Mouse (Mus musculus): ENCODE results near the gene Arhgap4. TPM values are rescaled to one million over a fixed set of nuclear protein-coding genes. Genes with fewer than 3 reads are reported as not detected.

Arhgap4 gene
- total and polyA plus RNA-seq, 3 experiments: 1.7 to 5.0 (median 2.1) TPM

DNA sequence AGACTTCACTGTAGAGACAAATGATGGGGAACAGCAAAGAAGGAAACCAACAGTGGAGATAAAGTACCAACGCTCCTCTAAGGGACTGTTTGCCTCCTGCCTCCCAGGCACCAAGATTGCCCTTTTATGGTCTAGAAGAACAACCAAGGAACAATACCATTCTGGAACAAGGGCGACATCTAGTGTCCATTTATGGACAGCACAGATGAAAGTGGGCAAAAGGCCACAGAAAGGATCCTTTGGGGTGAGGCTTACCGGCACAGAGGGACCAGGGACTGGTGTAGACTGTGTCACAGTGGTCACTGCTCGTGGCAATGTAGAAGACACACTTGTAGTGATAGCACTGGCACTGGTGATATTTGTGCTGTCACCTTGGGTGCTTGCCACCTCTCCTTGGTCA is 27.0 kb upstream of the Arhgap4 start:
- peak; percentile 27 for DNase-seq (ENCODE audit: low spot score)
- Histone ChIP-seq H3K36me3 (replicated peaks) (peaks cover 100% of the 10 kb centered on the region), H3K4me3 (ENCODE audit: low read depth, low read length) (no peak overlapping the region)

DNA sequence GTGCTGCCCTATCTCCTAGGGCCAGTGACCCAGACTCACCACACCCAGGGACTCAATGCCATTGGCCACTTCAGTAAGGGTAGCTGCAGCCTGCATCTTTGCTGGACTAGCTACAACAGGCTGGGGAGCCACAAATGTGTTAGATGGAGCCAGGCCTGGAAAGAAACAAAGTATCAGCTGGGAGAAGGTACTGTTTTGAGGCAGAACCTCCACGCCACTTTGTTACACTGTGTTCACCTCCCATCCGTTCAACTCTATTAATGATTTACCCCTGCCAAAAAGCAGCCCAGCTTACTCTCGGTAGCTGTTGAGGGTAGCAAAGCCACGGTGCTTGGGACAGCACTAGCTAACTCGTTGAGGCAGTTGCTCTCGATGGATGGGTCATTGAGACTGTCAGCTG is 25.2 kb upstream of the Arhgap4 start:
- Histone ChIP-seq H3K4me1 (ENCODE audit: insufficient read depth, low read depth, low read length) (peaks cover 40% of the 10 kb centered on the region), H3K36me3 (replicated peaks) (peaks cover 100% of the 10 kb centered on the region), H3K9me3 (replicated peaks) (no peaks in the 10 kb centered on the region), H3K4me3 (ENCODE audit: low read depth, low read length) (no peak overlapping the region; the same call in 1 of the 2 replicates), H3K27me3 (ENCODE audit: insufficient read depth, low read length) (no peaks in the 10 kb centered on the region)
- no peak for DNase-seq (ENCODE audit: low spot score)
- no peak for ATAC-seq (ENCODE audit: extremely low read depth, insufficient number of reproducible peaks, low FRiP score, poor library complexity, severe bottlenecking)
- TF ChIP-seq TAL1 (conservative IDR thresholded peaks at IDR 0.05; ENCODE audit: low read depth, low read length) (no peak), CTCF (IDR thresholded peaks at IDR 0.05; ENCODE audit: low read depth, low read length) (no peak), GATA1 (IDR thresholded peaks at IDR 0.05; ENCODE audit: borderline replicate concordance, low read length) (no peak), GATA2 (IDR thresholded peaks at IDR 0.05; ENCODE audit: borderline replicate concordance, low read depth, low read length) (no peak), POLR2AphosphoS5 (IDR thresholded peaks at IDR 0.05; ENCODE audit: insufficient replicate concordance, low read depth, low read length) (no peak)

More for the DNA sequence above, 27.0 kb upstream of the Arhgap4 start:
- Histone ChIP-seq H3K27me3 (ENCODE audit: insufficient read depth, low read length) (no peaks in the 10 kb centered on the region), H3K9me3 (replicated peaks) (no peaks in the 10 kb centered on the region), H3K4me1 (ENCODE audit: insufficient read depth, low read depth, low read length) (peaks cover 42% of the 10 kb centered on the region)
- no peak for ATAC-seq (ENCODE audit: extremely low read depth, insufficient number of reproducible peaks, low FRiP score, poor library complexity, severe bottlenecking)
- peak; percentile 63 for TF ChIP-seq CTCF (IDR thresholded peaks at IDR 0.05; ENCODE audit: low read depth, low read length)
- TF ChIP-seq POLR2AphosphoS5 (IDR thresholded peaks at IDR 0.05; ENCODE audit: insufficient replicate concordance, low read depth, low read length): no peak
- TF ChIP-seq GATA2 (IDR thresholded peaks at IDR 0.05; ENCODE audit: borderline replicate concordance, low read depth, low read length): no peak
- no peak for TF ChIP-seq TAL1 (conservative IDR thresholded peaks at IDR 0.05; ENCODE audit: low read depth, low read length)
- TF ChIP-seq GATA1 (IDR thresholded peaks at IDR 0.05; ENCODE audit: borderline replicate concordance, low read length): no peak

DNA sequence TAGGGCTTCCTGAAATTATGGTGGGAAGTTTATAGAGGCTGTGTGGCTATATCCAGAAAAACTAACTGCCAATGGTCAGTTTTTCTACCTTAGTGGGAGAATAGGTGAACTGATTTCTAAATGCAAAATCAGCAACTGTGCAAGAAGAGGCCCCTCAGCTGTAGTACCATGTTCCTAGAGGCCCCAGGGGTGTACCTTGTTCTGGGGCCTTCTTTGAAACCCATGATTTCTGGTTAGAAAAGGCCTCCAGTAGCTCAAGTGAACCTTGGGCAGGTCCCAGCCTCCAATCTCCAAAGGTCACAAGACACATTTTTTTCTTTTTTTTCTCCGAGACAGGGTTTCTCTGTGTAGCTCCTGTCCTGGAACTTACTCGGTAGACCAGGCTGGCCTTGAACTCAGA is 20.6 kb upstream of the Arhgap4 start:
- TF ChIP-seq CTCF (IDR thresholded peaks at IDR 0.05; ENCODE audit: low read depth, low read length) (no peak), GATA2 (IDR thresholded peaks at IDR 0.05; ENCODE audit: borderline replicate concordance, low read depth, low read length) (no peak), POLR2AphosphoS5 (IDR thresholded peaks at IDR 0.05; ENCODE audit: insufficient replicate concordance, low read depth, low read length) (no peak), GATA1 (IDR thresholded peaks at IDR 0.05; ENCODE audit: borderline replicate concordance, low read length) (no peak), TAL1 (conservative IDR thresholded peaks at IDR 0.05; ENCODE audit: low read depth, low read length) (no peak)
- Histone ChIP-seq H3K27me3 (ENCODE audit: insufficient read depth, low read length) (no peaks in the 10 kb centered on the region), H3K4me1 (ENCODE audit: insufficient read depth, low read depth, low read length) (peaks cover 9% of the 10 kb centered on the region; the same call in 1 of the 2 replicates), H3K36me3 (replicated peaks) (peaks cover 68% of the 10 kb centered on the region), H3K4me3 (ENCODE audit: low read depth, low read length) (no peak overlapping the region), H3K9me3 (replicated peaks) (no peaks in the 10 kb centered on the region)
- ATAC-seq (ENCODE audit: extremely low read depth, insufficient number of reproducible peaks, low FRiP score, poor library complexity, severe bottlenecking) (no peak), DNase-seq (ENCODE audit: low spot score) (no peak)

DNA sequence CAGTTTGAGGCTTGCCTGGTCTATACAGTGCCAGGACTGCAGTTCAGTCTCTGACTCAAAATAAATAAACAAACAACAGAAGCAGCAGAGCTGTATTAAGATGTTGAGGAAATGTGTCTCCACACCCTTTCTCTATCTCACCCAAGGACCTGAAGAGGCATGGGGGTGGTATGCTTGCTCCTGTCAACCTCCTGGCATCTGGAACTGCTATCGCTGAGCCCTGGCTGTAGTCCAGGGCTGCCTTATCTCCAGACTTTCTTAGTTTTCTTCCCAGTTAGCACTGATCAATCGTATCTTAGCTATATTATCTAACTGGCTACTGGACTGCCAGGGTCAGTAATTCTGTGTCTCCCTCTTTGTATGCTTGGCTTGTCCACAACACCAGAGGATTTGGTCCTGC is 20.2 kb upstream of the Arhgap4 start:
- no peak for ATAC-seq (ENCODE audit: extremely low read depth, insufficient number of reproducible peaks, low FRiP score, poor library complexity, severe bottlenecking)
- H3K4me1 ChIP-seq (ENCODE audit: insufficient read depth, low read depth, low read length): peaks cover 4% of the 10 kb centered on the region; the same call in 1 of the 2 replicates
- no peak for DNase-seq (ENCODE audit: low spot score)
- no peaks in the 10 kb centered on the region for H3K9me3 ChIP-seq (replicated peaks)
- no peak for TF ChIP-seq CTCF (IDR thresholded peaks at IDR 0.05; ENCODE audit: low read depth, low read length)
- TF ChIP-seq TAL1 (conservative IDR thresholded peaks at IDR 0.05; ENCODE audit: low read depth, low read length): no peak
- TF ChIP-seq GATA1 (IDR thresholded peaks at IDR 0.05; ENCODE audit: borderline replicate concordance, low read length): no peak
- TF ChIP-seq GATA2 (IDR thresholded peaks at IDR 0.05; ENCODE audit: borderline replicate concordance, low read depth, low read length): no peak
- no peak for TF ChIP-seq POLR2AphosphoS5 (IDR thresholded peaks at IDR 0.05; ENCODE audit: insufficient replicate concordance, low read depth, low read length)
- no peak overlapping the region for H3K4me3 ChIP-seq (ENCODE audit: low read depth, low read length)
- H3K36me3 ChIP-seq (replicated peaks): peaks cover 63% of the 10 kb centered on the region
- H3K27me3 ChIP-seq (ENCODE audit: insufficient read depth, low read length): no peaks in the 10 kb centered on the region

DNA sequence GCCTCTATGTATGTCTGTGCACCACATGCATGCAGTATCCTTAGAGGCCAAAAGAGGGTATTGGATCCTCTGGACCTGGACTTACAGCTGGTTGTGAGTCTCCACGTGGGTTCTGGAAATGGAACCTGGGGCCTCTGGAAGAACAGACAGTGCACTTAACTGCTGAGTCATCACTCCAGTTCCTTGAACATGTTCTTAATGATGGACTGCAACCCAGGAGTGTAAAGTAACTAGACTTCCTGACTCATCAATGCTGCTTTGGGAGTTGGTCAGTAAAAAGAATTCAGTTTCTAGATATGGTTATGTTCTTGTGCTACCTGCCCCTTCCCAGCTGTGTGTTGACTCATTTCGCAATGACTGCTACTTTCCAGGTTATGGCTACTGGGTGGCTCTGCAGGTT is 10.2 kb upstream of the Arhgap4 start:
- Histone ChIP-seq H3K4me3 (ENCODE audit: low read depth, low read length) (no peak overlapping the region), H3K36me3 (replicated peaks) (peaks cover 28% of the 10 kb centered on the region), H3K4me1 (ENCODE audit: insufficient read depth, low read depth, low read length) (peaks cover 35% of the 10 kb centered on the region), H3K9me3 (replicated peaks) (no peaks in the 10 kb centered on the region), H3K27me3 (ENCODE audit: insufficient read depth, low read length) (no peaks in the 10 kb centered on the region)
- ATAC-seq (ENCODE audit: extremely low read depth, insufficient number of reproducible peaks, low FRiP score, poor library complexity, severe bottlenecking) (no peak), DNase-seq (ENCODE audit: low spot score) (no peak)
- TF ChIP-seq GATA1 (IDR thresholded peaks at IDR 0.05; ENCODE audit: borderline replicate concordance, low read length) (no peak), POLR2AphosphoS5 (IDR thresholded peaks at IDR 0.05; ENCODE audit: insufficient replicate concordance, low read depth, low read length) (no peak), GATA2 (IDR thresholded peaks at IDR 0.05; ENCODE audit: borderline replicate concordance, low read depth, low read length) (no peak), CTCF (IDR thresholded peaks at IDR 0.05; ENCODE audit: low read depth, low read length) (no peak), TAL1 (conservative IDR thresholded peaks at IDR 0.05; ENCODE audit: low read depth, low read length) (no peak)

DNA sequence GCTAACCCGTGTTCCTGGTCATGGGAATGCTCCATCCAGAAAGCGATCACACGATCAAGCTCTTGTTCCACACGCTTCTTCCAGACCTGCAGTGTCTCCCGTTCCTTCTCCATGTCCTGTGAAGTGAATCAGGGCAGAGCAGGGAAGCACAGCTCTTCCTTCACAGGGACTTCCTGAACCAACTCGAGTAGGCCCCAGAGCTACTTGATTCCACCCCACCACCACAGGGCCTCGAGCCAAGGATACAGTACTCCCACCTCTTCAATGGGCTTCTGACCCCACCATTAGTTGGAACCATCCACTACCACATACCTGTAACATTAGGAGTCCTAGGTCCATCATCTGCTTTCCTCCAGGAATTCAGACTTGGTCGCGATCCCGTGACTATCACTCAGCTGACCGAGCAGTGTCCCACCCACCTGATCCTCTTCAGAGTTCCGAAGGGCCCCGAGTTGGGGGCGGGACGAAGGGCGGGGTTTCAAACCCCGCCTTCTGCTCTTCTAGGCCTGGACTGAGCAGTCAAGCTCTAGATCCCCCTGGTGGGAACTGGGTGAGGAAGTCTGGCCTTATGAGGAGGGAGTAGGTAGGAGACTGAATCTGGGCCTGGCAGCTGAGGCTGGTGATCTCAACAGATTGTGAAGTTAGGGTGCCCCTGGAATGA is 8.9 kb upstream of the Arhgap4 start, which contains the start of gene Renbp:
Gene Renbp, minus strand, starts transcription at position 449 of the 661 bp plus-strand sequence.
- ATAC-seq (ENCODE audit: extremely low read depth, insufficient number of reproducible peaks, low FRiP score, poor library complexity, severe bottlenecking) (peak; percentile 86), DNase-seq (ENCODE audit: low spot score) (peak; percentile 63)
- Histone ChIP-seq H3K4me3 (ENCODE audit: low read depth, low read length) (peak within 1 kb of the TSS; percentile 71), H3K27me3 (ENCODE audit: insufficient read depth, low read length) (no peaks in the 10 kb centered on the region), H3K4me1 (ENCODE audit: insufficient read depth, low read depth, low read length) (peaks cover 35% of the 10 kb centered on the region), H3K36me3 (replicated peaks) (peaks cover 38% of the 10 kb centered on the region), H3K9me3 (replicated peaks) (no peaks in the 10 kb centered on the region)
- TF ChIP-seq TAL1 (conservative IDR thresholded peaks at IDR 0.05; ENCODE audit: low read depth, low read length): no peak
- TF ChIP-seq GATA1 (IDR thresholded peaks at IDR 0.05; ENCODE audit: borderline replicate concordance, low read length): no peak
- no peak for TF ChIP-seq GATA2 (IDR thresholded peaks at IDR 0.05; ENCODE audit: borderline replicate concordance, low read depth, low read length)
- TF ChIP-seq POLR2AphosphoS5 (IDR thresholded peaks at IDR 0.05; ENCODE audit: insufficient replicate concordance, low read depth, low read length): no peak
- no peak for TF ChIP-seq CTCF (IDR thresholded peaks at IDR 0.05; ENCODE audit: low read depth, low read length)
